Mouse (Mus musculus) neural tube, embryonic 15.5 days (tissue): ENCODE measurements around the gene Ccne1. TPM values are rescaled to one million over a fixed set of nuclear protein-coding genes. Genes with fewer than 3 reads are reported as not detected.

Source experiments
- ATAC-seq: fragments of 200-750 bp; cut with Nextera tagmentation; 2 replicates; pipeline ENCODE4 v1.8.0; 2017; ENCODE audit warnings: mild to moderate bottlenecking, moderate TSS enrichment, moderate library complexity; ENCODE audit not compliant: low FRiP score
- H3K27ac ChIP-seq: fragments of 300-500 bp; sonication (generic); replicated peaks from 2 replicates; pipeline ENCODE4 v1.5.1; 2015; ENCODE audit warnings: mild to moderate bottlenecking, inconsistent platforms
- H3K27me3 ChIP-seq: fragments of 300-500 bp; sonication (generic); replicated peaks from 2 replicates; pipeline ENCODE4 v1.6.1; 2015; ENCODE audit warnings: inconsistent platforms
- H3K36me3 ChIP-seq: fragments of 300-500 bp; sonication (generic); 2 replicates; pipeline ENCODE4 v1.6.1; 2015; ENCODE audit warnings: inconsistent platforms
- H3K4me1 ChIP-seq: fragments of 300-500 bp; sonication (generic); 2 replicates; pipeline ENCODE4 v1.6.1; 2015; ENCODE audit warnings: inconsistent platforms
- H3K4me2 ChIP-seq: fragments of 300-500 bp; sonication (generic); 2 replicates; pipeline ENCODE4 v1.6.1; 2015; ENCODE audit warnings: inconsistent platforms, mild to moderate bottlenecking, moderate library complexity
- H3K4me3 ChIP-seq: fragments of 300-500 bp; sonication (generic); replicated peaks from 2 replicates; pipeline ENCODE4 v1.5.1; 2015; ENCODE audit warnings: mild to moderate bottlenecking, inconsistent platforms
- H3K9ac ChIP-seq: fragments of 300-500 bp; sonication (generic); replicated peaks from 2 replicates; pipeline ENCODE4 v1.6.1; 2015; ENCODE audit warnings: mild to moderate bottlenecking, inconsistent platforms
- H3K9me3 ChIP-seq: fragments of 300-500 bp; sonication (generic); replicated peaks from 2 replicates; pipeline ENCODE4 v1.6.1; 2016; ENCODE audit warnings: inconsistent platforms
- WGBS: fragments of 180-500 bp; shearing (Covaris S2); methylation state at CpG from one replicate; pipeline ENCODE4 v1.1.7; 2015; ENCODE audit warnings: mixed read lengths; 5-methylcytosine and 5-hydroxymethylcytosine counted together
- polyA plus RNA-seq: library from polyadenylated mRNA; unstranded; fragments of >200 nt; fragmentation: Nextera tagmentation; extraction: Ambion mirVana; gene quantifications from 2 replicates; pipeline ENCODE4 v1.2.1, GENCODE M21; 2015

Ccne1 gene
- polyA plus RNA-seq, result 19.9 and 25.5 TPM in 2 replicates

GRCm38 (mm10) chr7:38107371-38108259 lies at the start of gene Ccne1:
TSS of gene Ccne1 (minus strand) at chr7:38107534.
- peaks cover 14% of the 10 kb centered on the region for H3K4me1 ChIP-seq
- H3K27ac ChIP-seq, result 0 out of 2 replicates have a peak within 1 kb of the TSS, but pooled peaks have one; percentile 37
- ATAC-seq, result peak; percentile 93
- H3K36me3 ChIP-seq, result no peaks in the 10 kb centered on the region
- peak within 1 kb of the TSS; percentile 78 for H3K4me3 ChIP-seq
- H3K9me3 ChIP-seq, result no peaks in the 10 kb centered on the region
- no peaks in the 10 kb centered on the region; the same call in 1 of the 2 replicates for H3K27me3 ChIP-seq
- H3K9ac ChIP-seq, result peak within 1 kb of the TSS; percentile 70
- peak within 1 kb of the TSS; percentile 96 for H3K4me2 ChIP-seq
- WGBS, result under 1% methylated on average over 69 of the region's 102 CpGs

GRCm38 (mm10) chr7:38155829-38156228 lies 48.5 kb upstream of the Ccne1 start:
- no peaks in the 10 kb centered on the region for H3K36me3 ChIP-seq
- H3K4me1 ChIP-seq, result no peaks in the 10 kb centered on the region
- no peak overlapping the region for H3K4me2 ChIP-seq
- no peak overlapping the region for H3K27ac ChIP-seq
- H3K27me3 ChIP-seq, result no peaks in the 10 kb centered on the region
- no peaks in the 10 kb centered on the region for H3K9me3 ChIP-seq
- WGBS, result 89% methylated on average over 5 of the region's 5 CpGs
- H3K9ac ChIP-seq, result no peak overlapping the region
- no peak overlapping the region for H3K4me3 ChIP-seq
- no peak for ATAC-seq

GRCm38 (mm10) chr7:38152571-38152970 lies 45.2 kb upstream of the Ccne1 start:
- H3K27me3 ChIP-seq, result no peaks in the 10 kb centered on the region
- no peaks in the 10 kb centered on the region for H3K36me3 ChIP-seq
- no peak overlapping the region for H3K4me3 ChIP-seq
- WGBS, result 80% methylated on average over 3 of the region's 3 CpGs
- H3K9ac ChIP-seq, result no peak overlapping the region
- H3K4me2 ChIP-seq, result no peak overlapping the region
- ATAC-seq, result no peak
- no peaks in the 10 kb centered on the region for H3K9me3 ChIP-seq
- no peaks in the 10 kb centered on the region for H3K4me1 ChIP-seq
- H3K27ac ChIP-seq, result no peak overlapping the region

GRCm38 (mm10) chr7:38151706-38152312 lies 44.5 kb upstream of the Ccne1 start:
- no peaks in the 10 kb centered on the region for H3K36me3 ChIP-seq
- H3K9ac ChIP-seq, result no peak overlapping the region
- H3K27me3 ChIP-seq, result no peaks in the 10 kb centered on the region
- H3K4me3 ChIP-seq, result no peak overlapping the region
- no peaks in the 10 kb centered on the region for H3K4me1 ChIP-seq
- peak; percentile 35; the same call in 1 of the 2 replicates for ATAC-seq
- H3K27ac ChIP-seq, result no peak overlapping the region
- WGBS, result 67% methylated on average over 14 of the region's 14 CpGs
- H3K9me3 ChIP-seq, result no peaks in the 10 kb centered on the region
- no peak overlapping the region for H3K4me2 ChIP-seq

- 90% methylated on average over 6 of the region's 6 CpGs for WGBS
- Histone ChIP-seq H3K36me3 (no peaks in the 10 kb centered on the region), H3K4me1 (no peaks in the 10 kb centered on the region), H3K27me3 (no peaks in the 10 kb centered on the region), H3K9ac (no peak overlapping the region), H3K27ac (no peak overlapping the region), H3K4me3 (no peak overlapping the region), H3K9me3 (no peaks in the 10 kb centered on the region), H3K4me2 (no peak overlapping the region)
- ATAC-seq, result no peak
Observed at GRCm38 (mm10) chr7:38147477-38147876, 40.1 kb upstream of the Ccne1 start.

- Histone ChIP-seq H3K36me3 (no peaks in the 10 kb centered on the region), H3K4me2 (no peak overlapping the region), H3K9ac (no peak overlapping the region), H3K27ac (no peak overlapping the region), H3K4me1 (no peaks in the 10 kb centered on the region), H3K4me3 (no peak overlapping the region), H3K27me3 (no peaks in the 10 kb centered on the region), H3K9me3 (no peaks in the 10 kb centered on the region)
- 65% methylated on average over 13 of the region's 13 CpGs for WGBS
- peak; percentile 58 for ATAC-seq
Observed at GRCm38 (mm10) chr7:38141747-38142545, 34.6 kb upstream of the Ccne1 start.

- Histone ChIP-seq H3K4me3 (no peak overlapping the region), H3K27me3 (0 out of 2 replicates have a peak, but pooled peaks cover 3% of the 10 kb centered on the region), H3K9ac (no peak overlapping the region), H3K36me3 (no peaks in the 10 kb centered on the region), H3K27ac (no peak overlapping the region), H3K4me2 (no peak overlapping the region), H3K9me3 (no peaks in the 10 kb centered on the region), H3K4me1 (no peaks in the 10 kb centered on the region)
- 55% methylated on average over 9 of the region's 9 CpGs for WGBS
- ATAC-seq, result no peak
Observed at GRCm38 (mm10) chr7:38140324-38140723, 33.0 kb upstream of the Ccne1 start.

- WGBS, result 92% methylated on average over 5 of the region's 5 CpGs
- H3K27ac ChIP-seq, result no peak overlapping the region
- peaks cover 12% of the 10 kb centered on the region for H3K4me1 ChIP-seq
- no peaks in the 10 kb centered on the region for H3K9me3 ChIP-seq
- no peak for ATAC-seq
- no peak overlapping the region for H3K4me3 ChIP-seq
- 0 out of 2 replicates have a peak, but pooled peaks cover 3% of the 10 kb centered on the region for H3K27me3 ChIP-seq
- no peaks in the 10 kb centered on the region for H3K36me3 ChIP-seq
- H3K9ac ChIP-seq, result no peak overlapping the region
- H3K4me2 ChIP-seq, result no peak overlapping the region
Observed at GRCm38 (mm10) chr7:38134471-38134870, 27.1 kb upstream of the Ccne1 start.

GRCm38 (mm10) chr7:38131186-38131585 lies 23.9 kb upstream of the Ccne1 start:
- no peak overlapping the region for H3K9ac ChIP-seq
- WGBS, result 35% methylated on average over 5 of the region's 5 CpGs
- H3K4me1 ChIP-seq, result peaks cover 14% of the 10 kb centered on the region
- H3K9me3 ChIP-seq, result no peaks in the 10 kb centered on the region
- H3K27me3 ChIP-seq, result 0 out of 2 replicates have a peak, but pooled peaks cover 2% of the 10 kb centered on the region
- H3K4me2 ChIP-seq, result no peak overlapping the region
- no peak overlapping the region for H3K4me3 ChIP-seq
- H3K27ac ChIP-seq, result no peak overlapping the region
- peak; percentile 63; the same call in 1 of the 2 replicates for ATAC-seq
- H3K36me3 ChIP-seq, result no peaks in the 10 kb centered on the region

- Histone ChIP-seq H3K27me3 (no peaks in the 10 kb centered on the region), H3K4me3 (no peak overlapping the region), H3K4me1 (peaks cover 14% of the 10 kb centered on the region), H3K36me3 (no peaks in the 10 kb centered on the region), H3K9me3 (no peaks in the 10 kb centered on the region), H3K9ac (no peak overlapping the region), H3K27ac (no peak overlapping the region), H3K4me2 (peak overlapping the region; percentile 36)
- 0 out of 2 replicates have a peak, but pooled peaks have one; percentile 36 for ATAC-seq
- WGBS, result 26% methylated on average over 26 of the region's 26 CpGs
Observed at GRCm38 (mm10) chr7:38129986-38130729, 22.8 kb upstream of the Ccne1 start.

- ATAC-seq, result no peak
- WGBS, result 64% methylated on average over 6 of the region's 6 CpGs
- peaks cover 14% of the 10 kb centered on the region for H3K4me1 ChIP-seq
- H3K9ac ChIP-seq, result no peak overlapping the region
- H3K9me3 ChIP-seq, result no peaks in the 10 kb centered on the region
- no peak overlapping the region for H3K4me2 ChIP-seq
- no peak overlapping the region for H3K27ac ChIP-seq
- H3K36me3 ChIP-seq, result no peaks in the 10 kb centered on the region
- no peaks in the 10 kb centered on the region for H3K27me3 ChIP-seq
- no peak overlapping the region for H3K4me3 ChIP-seq
Observed at GRCm38 (mm10) chr7:38129491-38129890, 22.2 kb upstream of the Ccne1 start.
